Mouse (Mus musculus): ENCODE measurements around the gene Taf1b.
"Not testable (repeated sequence)": the region's sequence is repeated elsewhere in the genome, so short reads cannot be mapped to it uniquely, and the experiment has no call there.

The Taf1b gene

GRCm38 (mm10) chr12:24498150-24498840 is at the start of gene Taf1b:
TSS of gene Taf1b (plus strand) at chr12:24498359.
- in situ Hi-C loops (cut with MboI) = no loop called here

GRCm38 (mm10) chr12:24460406-24460805 is 37.8 kb upstream of the Taf1b start:
- in situ Hi-C loops (cut with MboI) = no loop called here

DNA sequence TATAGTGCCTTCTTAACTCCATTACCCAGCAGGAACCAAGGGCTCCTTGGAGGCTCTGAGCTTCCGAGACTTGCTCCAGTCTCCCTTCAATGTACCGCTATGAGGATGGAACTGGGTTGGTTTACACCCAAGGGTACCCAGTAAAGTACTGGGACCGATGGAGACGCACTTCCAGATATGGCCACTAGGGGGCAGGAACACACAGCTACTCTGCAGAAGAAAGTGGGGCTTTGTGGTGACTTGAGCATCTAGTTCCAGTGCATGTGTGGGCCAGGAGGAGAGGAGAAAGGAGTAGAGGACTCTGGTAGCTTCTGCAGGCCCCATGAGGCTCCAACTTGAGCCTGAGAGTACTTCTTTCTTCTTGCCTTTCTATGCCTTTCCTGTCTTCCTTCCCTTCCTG is 36.0 kb upstream of the Taf1b start:
- in situ Hi-C loops (cut with MboI) = not testable (repeated sequence)

DNA sequence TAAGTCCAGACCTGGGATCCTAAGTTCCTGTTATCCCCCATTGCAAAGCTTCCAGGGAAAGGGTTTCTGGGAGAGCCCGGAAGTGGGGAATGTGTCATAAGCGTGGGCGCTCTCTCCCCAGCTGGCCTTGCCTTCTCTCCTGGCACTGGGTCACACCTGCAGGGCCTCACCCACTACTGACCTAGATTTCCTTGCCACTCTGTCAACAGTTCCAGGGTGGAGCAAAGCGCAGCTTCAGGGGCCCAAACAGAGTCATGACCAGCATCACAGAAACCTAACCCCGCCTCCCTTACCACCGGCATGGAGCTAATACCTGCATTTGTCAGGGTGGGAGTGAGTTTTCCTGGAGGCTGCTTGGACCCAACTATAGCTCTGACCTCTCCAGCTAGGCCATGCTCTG is 34.7 kb upstream of the Taf1b start:
- in situ Hi-C loops (cut with MboI) = not testable (repeated sequence)

GRCm38 (mm10) chr12:24468966-24469365 is 29.2 kb upstream of the Taf1b start:
- in situ Hi-C loops (cut with MboI) = no loop called here

DNA sequence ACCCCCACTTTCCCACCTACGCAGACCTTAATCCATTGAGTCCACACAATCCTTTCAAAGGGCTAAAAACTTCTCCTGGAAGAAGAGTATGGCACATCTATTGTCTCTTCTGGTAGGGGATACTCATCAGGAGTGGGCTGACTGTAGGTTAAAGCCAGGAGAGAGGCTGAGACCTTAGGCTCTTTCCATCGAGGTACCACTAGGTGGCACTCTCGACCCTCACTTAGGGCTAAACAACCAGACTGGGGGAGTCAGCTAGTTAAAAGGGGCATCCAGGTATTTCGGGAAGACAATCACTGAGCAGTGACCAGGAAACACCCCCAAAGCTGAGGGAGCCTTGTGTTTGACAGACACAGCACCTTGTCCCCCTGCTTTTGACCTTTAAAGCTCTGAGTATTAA is 27.2 kb upstream of the Taf1b start:
- in situ Hi-C loops (cut with MboI) = loop anchor here (10.0 kb wide), 1 partner anchor 124 kb away; no protein-coding TSS in a partner anchor

- in situ Hi-C loops (cut with MboI) = loop anchor here (10.0 kb wide), 1 partner anchor 122 kb away; no protein-coding TSS in a partner anchor
Measured at GRCm38 (mm10) chr12:24473221-24473620, 24.9 kb upstream of the Taf1b start.

- in situ Hi-C loops (cut with MboI) = no loop called here
Measured at GRCm38 (mm10) chr12:24484930-24485329, 13.2 kb upstream of the Taf1b start.

DNA sequence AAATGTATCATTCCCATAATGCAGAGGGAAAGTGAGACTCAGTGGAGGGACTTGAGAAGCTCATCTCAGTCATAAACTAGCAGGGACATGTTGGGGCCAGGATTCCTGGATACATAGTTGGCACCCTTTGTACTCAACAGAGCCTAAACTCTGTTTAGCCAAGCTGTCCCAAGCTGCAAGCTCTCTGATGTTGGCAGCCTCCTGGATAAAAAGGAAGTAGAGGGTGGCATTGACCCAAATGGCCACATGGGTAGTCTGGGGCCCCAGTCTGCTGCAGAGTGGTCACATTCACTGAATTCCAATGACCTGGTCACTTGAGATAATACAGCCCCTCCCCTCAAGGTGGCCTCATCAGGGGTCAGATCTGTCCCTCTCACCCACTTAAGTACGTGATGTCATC is 11.3 kb upstream of the Taf1b start:
- in situ Hi-C loops (cut with MboI) = no loop called here

- in situ Hi-C loops (cut with MboI) = not testable (repeated sequence)
Measured at GRCm38 (mm10) chr12:24492507-24492906, 5.7 kb upstream of the Taf1b start.

DNA sequence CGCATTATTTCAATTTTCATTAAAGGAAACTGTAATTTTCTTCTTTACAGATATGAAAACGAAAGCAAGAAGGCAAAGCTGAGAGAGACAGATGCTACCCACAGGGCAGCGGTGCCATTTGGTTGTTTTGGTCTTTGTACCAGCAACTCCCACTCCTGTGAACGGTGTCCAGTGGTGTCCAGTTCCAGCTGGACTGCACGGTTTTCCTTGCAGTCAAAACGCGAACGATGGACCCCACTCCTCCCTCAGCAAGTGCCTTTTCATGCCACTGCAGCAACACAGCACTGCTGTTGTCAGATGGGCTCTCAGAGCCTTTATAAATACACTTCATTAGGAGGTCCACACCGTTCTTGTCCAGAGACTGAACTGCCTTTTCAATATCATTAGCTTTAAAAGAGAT is 5.1 kb upstream of the Taf1b start:
- in situ Hi-C loops (cut with MboI) = no loop called here

DNA sequence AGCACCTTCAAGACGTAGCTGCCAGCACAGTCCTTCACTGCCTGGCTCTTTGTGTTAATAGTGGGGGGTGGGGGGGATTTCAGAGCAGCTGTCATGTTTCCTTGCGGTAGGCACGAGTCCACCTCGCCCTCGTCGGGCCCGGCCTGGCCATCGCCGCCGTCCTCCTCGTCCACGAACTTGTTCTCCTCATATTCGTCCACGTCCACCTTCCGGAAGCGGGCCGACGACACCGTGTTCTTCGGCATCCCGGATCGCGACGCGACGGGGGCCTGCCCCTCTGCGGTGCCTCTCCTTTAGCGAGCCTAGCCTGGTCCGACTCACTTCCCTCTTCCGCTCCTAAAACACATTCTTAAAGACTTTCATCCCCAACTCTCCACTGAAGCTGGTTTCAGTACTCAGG is 4.7 kb upstream of the Taf1b start:
- in situ Hi-C loops (cut with MboI) = no loop called here

DNA sequence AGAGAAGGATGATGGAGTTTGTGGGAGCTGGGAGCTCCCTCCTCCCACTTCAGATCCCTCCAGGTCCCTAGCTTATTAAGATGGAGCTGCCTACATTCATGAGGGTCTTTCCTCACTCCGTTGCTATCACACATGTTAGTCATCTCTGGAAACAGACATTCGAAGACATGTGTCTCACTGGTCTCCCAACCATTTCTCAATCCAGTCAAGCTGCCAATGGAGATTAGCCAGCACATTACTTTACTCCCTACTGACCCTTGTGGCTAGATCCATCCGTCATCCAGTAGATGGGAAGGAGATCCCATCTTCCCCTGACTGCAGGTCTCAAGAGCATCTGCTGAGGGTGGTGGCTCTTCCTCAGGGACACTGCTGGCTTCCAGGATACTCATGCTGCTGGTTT is 3.4 kb upstream of the Taf1b start:
- in situ Hi-C loops (cut with MboI) = not testable (repeated sequence)

DNA sequence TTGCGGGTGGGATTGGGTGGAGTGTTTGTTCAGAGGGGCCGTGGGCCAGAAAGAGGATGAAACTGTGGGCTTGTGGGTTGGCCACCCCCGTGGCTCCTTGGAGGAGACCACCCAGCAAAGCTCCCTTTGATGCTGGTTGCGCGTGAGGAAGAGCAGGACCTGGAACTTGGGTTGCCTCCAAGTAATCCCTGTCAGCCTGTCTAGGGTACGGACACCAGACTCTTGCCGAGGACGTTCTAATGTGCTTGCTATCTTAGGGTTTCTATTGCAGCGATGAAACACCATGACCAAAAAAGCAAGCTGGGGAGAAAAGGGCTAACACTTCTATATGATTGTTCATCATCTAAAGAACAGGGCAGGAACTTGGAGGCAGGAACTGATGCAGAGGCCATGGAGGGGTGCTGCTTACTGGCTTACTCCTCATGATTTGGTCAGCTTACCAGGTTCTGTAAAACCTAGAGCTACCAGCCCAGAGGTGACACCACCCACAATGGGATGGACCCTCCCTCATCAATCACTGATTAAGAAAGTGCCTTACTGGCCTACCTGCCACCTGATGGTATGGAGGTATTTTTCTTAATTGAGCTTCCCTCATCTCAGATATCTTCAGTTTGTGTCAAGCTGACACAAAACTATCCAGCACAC is 804 bp downstream of the Taf1b start:
- in situ Hi-C loops (cut with MboI) = not testable (repeated sequence)

- in situ Hi-C loops (cut with MboI) = no loop called here
Measured at GRCm38 (mm10) chr12:24517118-24517517, 19.0 kb downstream of the Taf1b start.

GRCm38 (mm10) chr12:24521076-24521475 is 22.9 kb downstream of the Taf1b start:
- in situ Hi-C loops (cut with MboI) = no loop called here

DNA sequence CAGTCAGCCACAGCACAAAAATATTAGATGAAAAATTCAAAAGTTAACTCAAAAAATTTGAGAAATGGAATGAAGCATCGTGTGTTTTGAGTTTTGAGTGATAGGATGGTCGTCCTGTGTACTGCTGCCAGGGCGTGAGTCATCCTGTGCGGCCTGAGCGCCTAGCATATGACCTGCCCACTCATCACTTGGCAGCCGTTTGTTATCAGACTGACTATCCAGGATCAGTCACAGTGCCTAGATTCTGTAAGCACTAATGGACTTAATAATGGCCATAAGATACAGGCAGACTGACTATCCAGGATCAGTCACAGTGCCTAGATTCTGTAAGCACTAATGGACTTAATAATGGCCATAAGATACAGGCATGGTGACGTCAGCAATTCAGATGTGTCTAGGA is 26.9 kb downstream of the Taf1b start:
- in situ Hi-C loops (cut with MboI) = not testable (repeated sequence)

DNA sequence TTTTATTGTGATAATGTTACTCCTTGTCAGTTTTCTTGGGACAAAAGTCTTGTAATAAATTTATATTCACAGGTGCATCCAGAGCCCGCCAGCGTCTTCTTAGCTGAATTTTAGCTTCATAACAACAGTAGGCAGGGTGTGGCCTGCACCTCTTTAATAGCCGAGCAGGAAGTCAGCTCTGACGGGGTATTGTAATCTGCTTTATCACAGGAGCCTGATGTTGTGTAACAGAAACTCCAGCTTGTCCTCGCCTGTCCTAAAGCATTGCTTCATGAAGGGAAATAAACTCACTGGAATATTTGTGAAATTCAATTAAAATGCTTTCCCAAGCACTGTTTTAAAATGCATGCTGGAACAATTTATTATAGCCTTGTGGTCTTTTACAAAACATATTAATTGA is 38.2 kb downstream of the Taf1b start:
- in situ Hi-C loops (cut with MboI) = no loop called here

DNA sequence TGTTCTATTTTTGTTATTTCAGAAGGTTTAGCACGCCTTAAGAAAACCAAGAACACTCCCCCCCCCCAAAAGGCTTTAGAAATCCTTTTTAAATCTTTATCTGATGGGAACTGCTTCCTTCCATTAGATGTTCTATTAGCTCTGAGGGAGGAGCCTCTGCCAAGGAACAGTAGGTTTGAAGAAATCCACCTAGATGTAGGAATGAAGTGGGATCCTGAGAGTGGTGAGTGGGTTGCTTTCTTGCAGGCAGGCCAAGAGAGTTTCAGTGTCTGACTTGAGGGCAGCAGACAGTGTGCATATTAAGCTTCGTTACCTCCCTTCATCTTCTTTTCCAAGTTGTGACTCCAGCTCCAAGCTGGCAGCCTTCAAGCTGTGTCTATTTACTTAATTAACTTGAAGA is 39.0 kb downstream of the Taf1b start:
- in situ Hi-C loops (cut with MboI) = no loop called here

DNA sequence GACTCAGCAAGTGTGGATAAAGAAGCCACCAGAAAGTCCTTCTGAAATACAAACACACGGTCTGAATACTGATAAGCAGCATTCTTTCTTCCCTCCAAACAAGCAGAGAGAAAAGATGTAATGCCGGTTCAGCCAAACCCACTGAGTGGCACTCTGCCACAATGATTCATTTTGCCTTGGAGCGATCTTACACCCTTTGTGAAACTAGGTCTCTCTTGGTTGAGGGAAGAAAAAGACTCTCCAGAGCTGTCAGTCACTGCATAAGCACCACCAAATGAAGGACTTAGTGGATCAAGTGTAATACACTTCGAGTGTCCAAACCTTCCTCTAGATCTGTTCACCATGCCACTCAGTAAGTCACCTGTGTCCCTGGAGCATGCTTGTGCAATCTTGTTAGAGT is 39.8 kb downstream of the Taf1b start:
- in situ Hi-C loops (cut with MboI) = no loop called here

GRCm38 (mm10) chr12:24541426-24542154 is 43.4 kb downstream of the Taf1b start:
- in situ Hi-C loops (cut with MboI) = no loop called here

- in situ Hi-C loops (cut with MboI) = no loop called here
Measured at GRCm38 (mm10) chr12:24547686-24548085, 49.5 kb downstream of the Taf1b start.

GRCm38 (mm10) chr12:24548885-24549284 is 50.7 kb downstream of the Taf1b start:
- in situ Hi-C loops (cut with MboI) = no loop called here
